Mouse (Mus musculus) MEL (cell line): Measurements from ENCODE around the gene Abca2. TPM values are rescaled to one million over a fixed set of nuclear protein-coding genes. Genes with fewer than 3 reads are reported as not detected.

ENCODE experiments used
- DNase-seq: peaks from one replicate; pipeline ENCODE4 v3.0.0; 2011; ENCODE audit warnings: low read depth, low spot score
- H3K27ac ChIP-seq: 2 replicates; pipeline ENCODE4 v1.5.1; 2012; ENCODE audit warnings: low read depth, mild to moderate bottlenecking, control low read depth, low read length, moderate library complexity; ENCODE audit not compliant: control insufficient read depth
- H3K27me3 ChIP-seq, 2 experiments: fragments of 150-350 bp in 1 of 2; sonication (generic) in 1 of 2; 2 replicates each; pipeline ENCODE4 v1.6.1; 2012; ENCODE audit warnings: low read length in 2 of 2, mild to moderate bottlenecking in 2 of 2, improper control_type of control experiment in 1 of 2, moderate library complexity in 1 of 2; ENCODE audit not compliant: insufficient read depth in 2 of 2, control insufficient read depth in 1 of 2
- H3K36me3 ChIP-seq, 2 experiments: 2 replicates each; pipeline ENCODE4 v1.6.1; 2012 to 2014; ENCODE audit warnings: low read length in 2 of 2, improper control_type of control experiment in 1 of 2, inconsistent platforms in 1 of 2, mild to moderate bottlenecking in 1 of 2; ENCODE audit not compliant: insufficient read depth in 2 of 2, control insufficient read depth in 1 of 2
- H3K4me1 ChIP-seq, 2 experiments: fragments of 150-350 bp in 1 of 2; sonication (generic) in 1 of 2; 2 replicates each; pipeline ENCODE4 v1.6.1; 2012; ENCODE audit warnings: low read length in 2 of 2, improper control_type of control experiment in 1 of 2, mild to moderate bottlenecking in 1 of 2; ENCODE audit not compliant: insufficient read depth in 2 of 2, control insufficient read depth in 1 of 2
- H3K4me3 ChIP-seq, 2 experiments: fragments of 150-350 bp in 1 of 2; sonication (generic) in 1 of 2; 2 replicates each; pipeline ENCODE4 v1.5.1; 2012; ENCODE audit warnings: low read depth in 2 of 2, low read length in 2 of 2, mild to moderate bottlenecking in 2 of 2, moderate library complexity in 2 of 2, control low read depth in 1 of 2, improper control_type of control experiment in 1 of 2; ENCODE audit not compliant: control insufficient read depth in 1 of 2, insufficient read depth in 1 of 2
- H3K79me2 ChIP-seq: 2 replicates; pipeline ENCODE4 v1.6.1; 2012; ENCODE audit warnings: mild to moderate bottlenecking, low read length, moderate library complexity; ENCODE audit not compliant: control insufficient read depth, poor library complexity, insufficient read depth
- H3K9ac ChIP-seq: 2 replicates; pipeline ENCODE4 v1.6.1; 2012; ENCODE audit warnings: low read depth, mild to moderate bottlenecking, control low read depth, low read length, moderate library complexity; ENCODE audit not compliant: control insufficient read depth, poor library complexity, severe bottlenecking
- H3K9me3 ChIP-seq: fragments of 150-350 bp; sonication (generic); replicated peaks from 2 replicates; pipeline ENCODE4 v1.6.1; 2012; ENCODE audit warnings: mild to moderate bottlenecking, low read length, improper control_type of control experiment, moderate library complexity; ENCODE audit not compliant: insufficient read depth
- BHLHE40 ChIP-seq: IDR thresholded peaks from 2 replicates; pipeline ENCODE4 v1.6.1; 2012; ENCODE audit warnings: low read depth, mild to moderate bottlenecking, inconsistent platforms, low read length, improper control_type of control experiment, borderline replicate concordance
- CTCF ChIP-seq, 3 experiments: IDR thresholded peaks in 2 of 3; conservative IDR thresholded peaks in 1 of 3; 2 replicates each; pipeline ENCODE4 v1.5.1; 2011 to 2012; ENCODE audit warnings: low read length in 3 of 3, low read depth in 2 of 3, mild to moderate bottlenecking in 2 of 3, improper control_type of control experiment in 1 of 3, inconsistent platforms in 1 of 3, mixed read lengths in 1 of 3, moderate library complexity in 1 of 3; ENCODE audit not compliant: control insufficient read depth in 1 of 3, insufficient read depth in 1 of 3, poor library complexity in 1 of 3, severe bottlenecking in 1 of 3
- E2F4 ChIP-seq: IDR thresholded peaks from 2 replicates; pipeline ENCODE4 v1.6.1; 2011; ENCODE audit warnings: low read depth, low read length, improper control_type of control experiment, borderline replicate concordance
- ELF1 ChIP-seq: IDR thresholded peaks from 2 replicates; pipeline ENCODE4 v1.6.1; 2014; ENCODE audit warnings: low read depth, mild to moderate bottlenecking, inconsistent platforms, low read length, improper control_type of control experiment, moderate library complexity
- EP300 ChIP-seq, 2 experiments: IDR thresholded peaks; 2 replicates each; pipeline ENCODE4 v1.6.1; 2011; ENCODE audit warnings: improper control_type of control experiment in 2 of 2, low read length in 2 of 2, low read depth in 1 of 2, mild to moderate bottlenecking in 1 of 2
- ETS1 ChIP-seq: IDR thresholded peaks from 2 replicates; pipeline ENCODE4 v1.6.1; 2012; ENCODE audit warnings: low read depth, mild to moderate bottlenecking, inconsistent platforms, low read length, improper control_type of control experiment, moderate library complexity
- GABPA ChIP-seq: IDR thresholded peaks from 2 replicates; pipeline ENCODE4 v1.6.1; 2012; ENCODE audit warnings: low read depth, mild to moderate bottlenecking, inconsistent platforms, low read length, improper control_type of control experiment, moderate library complexity
- HCFC1 ChIP-seq: IDR thresholded peaks from 2 replicates; pipeline ENCODE4 v1.6.1; 2012; ENCODE audit warnings: low read depth, mild to moderate bottlenecking, inconsistent platforms, low read length, improper control_type of control experiment, moderate library complexity
- MAFK ChIP-seq: IDR thresholded peaks from 2 replicates; pipeline ENCODE4 v1.6.1; 2011; ENCODE audit warnings: low read depth, mild to moderate bottlenecking, low read length, improper control_type of control experiment, borderline replicate concordance
- MAX ChIP-seq: IDR thresholded peaks from 2 replicates; pipeline ENCODE4 v1.6.1; 2011; ENCODE audit warnings: low read length, improper control_type of control experiment
- MAZ ChIP-seq: IDR thresholded peaks from 2 replicates; pipeline ENCODE4 v1.6.1; 2012; ENCODE audit warnings: low read depth, mild to moderate bottlenecking, inconsistent platforms, low read length, improper control_type of control experiment
- MEF2A ChIP-seq: IDR thresholded peaks from 2 replicates; pipeline ENCODE4 v1.6.1; 2014; ENCODE audit warnings: low read depth, mild to moderate bottlenecking, inconsistent platforms, low read length, improper control_type of control experiment; ENCODE audit not compliant: poor library complexity, insufficient replicate concordance, severe bottlenecking; ENCODE audit errors: extremely low read depth
- MXI1 ChIP-seq: IDR thresholded peaks from 2 replicates; pipeline ENCODE4 v1.6.1; 2011; ENCODE audit warnings: mild to moderate bottlenecking, low read depth, low read length, improper control_type of control experiment
- MYB ChIP-seq: IDR thresholded peaks from 2 replicates; pipeline ENCODE4 v1.6.1; 2011; ENCODE audit warnings: mild to moderate bottlenecking, low read depth, low read length, improper control_type of control experiment
- MYC ChIP-seq: IDR thresholded peaks from 2 replicates; pipeline ENCODE4 v1.6.1; 2011; ENCODE audit warnings: low read depth, mild to moderate bottlenecking, low read length, improper control_type of control experiment, moderate library complexity
- NELFE ChIP-seq: IDR thresholded peaks from 2 replicates; pipeline ENCODE4 v1.6.1; 2011; ENCODE audit warnings: low read depth, low read length, improper control_type of control experiment
- NRF1 ChIP-seq: IDR thresholded peaks from 2 replicates; pipeline ENCODE4 v1.6.1; 2014; ENCODE audit warnings: low read depth, mild to moderate bottlenecking, inconsistent platforms, low read length, improper control_type of control experiment, moderate library complexity; ENCODE audit not compliant: poor library complexity, insufficient read depth, severe bottlenecking
- POLR2A ChIP-seq, 2 experiments: IDR thresholded peaks; 2 replicates each; pipeline ENCODE4 v1.6.1; 2011 to 2012; ENCODE audit warnings: low read length in 2 of 2, mild to moderate bottlenecking in 2 of 2, control low read depth in 1 of 2, improper control_type of control experiment in 1 of 2, low read depth in 1 of 2, moderate library complexity in 1 of 2; ENCODE audit not compliant: control insufficient read depth in 1 of 2, insufficient read depth in 1 of 2, poor library complexity in 1 of 2
- POLR2AphosphoS2 ChIP-seq: IDR thresholded peaks from 2 replicates; pipeline ENCODE4 v1.6.1; 2011; ENCODE audit warnings: low read length, improper control_type of control experiment
- RAD21 ChIP-seq: IDR thresholded peaks from 2 replicates; pipeline ENCODE4 v1.6.1; 2011; ENCODE audit warnings: mild to moderate bottlenecking, low read depth, low read length, improper control_type of control experiment
- RCOR1 ChIP-seq: IDR thresholded peaks from 2 replicates; pipeline ENCODE4 v1.6.1; 2012; ENCODE audit warnings: low read depth, mild to moderate bottlenecking, inconsistent platforms, low read length, improper control_type of control experiment
- SIN3A ChIP-seq: IDR thresholded peaks from 2 replicates; pipeline ENCODE4 v1.6.1; 2012; ENCODE audit warnings: low read length, improper control_type of control experiment, inconsistent platforms
- SMC3 ChIP-seq: IDR thresholded peaks from 2 replicates; pipeline ENCODE4 v1.6.1; 2011; ENCODE audit warnings: low read depth, low read length, improper control_type of control experiment
- TAL1 ChIP-seq: IDR thresholded peaks from 2 replicates; pipeline ENCODE4 v1.6.1; 2012; ENCODE audit warnings: mild to moderate bottlenecking, inconsistent platforms, low read length, moderate library complexity, mixed read lengths
- TBP ChIP-seq: IDR thresholded peaks from 2 replicates; pipeline ENCODE4 v1.8.0; 2011; ENCODE audit warnings: low read depth, low read length, improper control_type of control experiment
- TCF12 ChIP-seq: IDR thresholded peaks from 2 replicates; pipeline ENCODE4 v1.6.1; 2014; ENCODE audit warnings: low read depth, mild to moderate bottlenecking, inconsistent platforms, low read length, improper control_type of control experiment, moderate library complexity
- UBTF ChIP-seq: IDR thresholded peaks from 2 replicates; pipeline ENCODE4 v1.6.1; 2012; ENCODE audit warnings: low read depth, mild to moderate bottlenecking, inconsistent platforms, low read length, improper control_type of control experiment, moderate library complexity, borderline replicate concordance; ENCODE audit not compliant: insufficient read depth
- USF1 ChIP-seq: IDR thresholded peaks from 2 replicates; pipeline ENCODE4 v1.6.1; 2014; ENCODE audit warnings: low read depth, mild to moderate bottlenecking, inconsistent platforms, low read length, improper control_type of control experiment, moderate library complexity
- ZC3H11A ChIP-seq: IDR thresholded peaks from 2 replicates; pipeline ENCODE4 v1.6.1; 2012; ENCODE audit warnings: low read depth, mild to moderate bottlenecking, inconsistent platforms, low read length, improper control_type of control experiment
- ZMIZ1 ChIP-seq: IDR thresholded peaks from 2 replicates; pipeline ENCODE4 v1.6.1; 2012; ENCODE audit warnings: low read depth, mild to moderate bottlenecking, inconsistent platforms, low read length, improper control_type of control experiment, moderate library complexity
- ZNF384 ChIP-seq: IDR thresholded peaks from 2 replicates; pipeline ENCODE4 v1.6.1; 2012; ENCODE audit warnings: low read depth, mild to moderate bottlenecking, inconsistent platforms, low read length, improper control_type of control experiment
- polyA plus RNA-seq, 2 experiments: library from polyadenylated mRNA; stranded (reverse) in 1 of 2; unstranded in 1 of 2; fragments of >175 nt in 1 of 2; fragments of >200 nt in 1 of 2; gene quantifications; 2 replicates each; pipeline versions ENCODE4 v1.2.1 to v1.2.4; 2012; ENCODE audit warnings: low replicate concordance in 2 of 2, low read depth in 1 of 2; ENCODE audit not compliant: insufficient read length in 2 of 2, insufficient read depth in 1 of 2, missing spikeins in 1 of 2
- total RNA-seq: library from RNA; depleted of rRNA; stranded (reverse); fragments of 300-350 nt; gene quantifications from 2 replicates; pipeline ENCODE4 v1.2.3, GENCODE M21; 2012; rRNA removed

Abca2 gene
- total RNA-seq (8.7 and 10.4 TPM in 2 replicates), polyA plus RNA-seq (10 to 100 TPM in 1 of 2 experiments, not detected in 1; 42.2 TPM)

DNA sequence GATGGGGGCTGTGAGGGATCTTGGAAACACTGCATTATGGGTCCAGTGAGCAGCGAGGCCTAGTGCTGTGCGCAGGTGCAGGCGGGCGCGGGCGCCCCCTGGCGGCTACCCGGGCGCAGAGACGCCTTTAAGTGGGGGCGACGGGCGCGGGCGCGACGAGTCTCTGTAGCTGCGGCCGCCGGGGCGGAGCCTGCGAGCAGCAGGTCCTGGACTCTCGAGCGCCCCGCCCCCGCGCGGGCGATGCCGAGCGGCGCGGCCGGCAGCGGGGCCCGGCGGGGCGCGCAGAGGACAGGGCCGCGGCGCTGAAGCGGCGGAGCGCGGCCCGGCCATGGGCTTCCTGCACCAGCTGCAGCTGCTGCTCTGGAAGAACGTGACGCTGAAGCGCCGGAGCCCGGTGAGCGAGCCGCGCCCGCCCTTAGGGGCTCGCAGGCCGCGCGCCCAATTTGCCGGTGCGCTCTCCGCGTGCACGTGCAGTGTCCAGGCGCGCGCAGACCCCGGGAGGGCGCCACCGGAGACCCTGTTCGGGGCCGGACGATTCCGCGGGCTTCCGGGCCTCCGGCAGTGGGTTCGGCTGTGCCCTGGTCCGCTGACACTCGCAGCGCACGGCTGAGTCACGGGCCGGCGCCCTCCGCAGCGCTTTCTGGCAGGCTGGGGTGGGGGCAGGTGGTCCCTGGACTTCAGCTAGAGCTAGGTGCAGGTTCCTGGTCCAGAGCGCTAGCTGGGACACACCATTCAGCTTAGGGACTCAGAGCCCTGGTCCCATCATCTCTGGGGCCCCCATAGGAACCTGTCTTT is at the start of gene Abca2:
Gene Abca2 (plus strand): TSS at position 262 of the 795 bp plus-strand sequence.
- Histone ChIP-seq H3K9ac (peak within 1 kb of the TSS; percentile 70), H3K9me3 (no peaks in the 10 kb centered on the region), H3K4me3 (peak within 1 kb of the TSS; percentile 55 to 80), H3K4me1 (peaks cover 8 to 23% of the 10 kb centered on the region in 2 experiments; a peak in 3 of 4 replicates), H3K27ac (no peak within 1 kb of the TSS), H3K27me3 (no peaks in the 10 kb centered on the region), H3K79me2 (peaks cover 2% of the 10 kb centered on the region; the same call in 1 of the 2 replicates)
- peak; percentile 96 for DNase-seq
- peak; percentile 99 for TF ChIP-seq MAZ
- TF ChIP-seq RAD21: peak; percentile 34
- TF ChIP-seq MYC: 0 out of 2 replicates have a peak, but pooled peaks have one; percentile 2
- peak; percentile 53; the same call in 1 of the 2 replicates for TF ChIP-seq MAX
- peak; percentile 85 for TF ChIP-seq NRF1
- no peak for TF ChIP-seq E2F4
- 0 out of 2 replicates have a peak, but pooled peaks have one; percentile 59 for TF ChIP-seq UBTF
- peak; percentile 73 for TF ChIP-seq SIN3A
- no peak for TF ChIP-seq GABPA
- TF ChIP-seq BHLHE40: peak; percentile 57
- peak; percentile 73 for TF ChIP-seq HCFC1
- no peak for TF ChIP-seq EP300 (IDR thresholded peaks at IDR 0.05; ENCODE audit: low read depth in 1 of 2, low read length in 2 of 2)
- TF ChIP-seq CTCF (IDR thresholded peaks at IDR 0.05 in 2 of 3, conservative IDR thresholded peaks at IDR 0.05 in 1 of 3; ENCODE audit: control insufficient read depth in 1 of 3, insufficient read depth in 1 of 3, low read depth in 2 of 3, low read length in 3 of 3, poor library complexity in 1 of 3, severe bottlenecking in 1 of 3): peak in 2 of 3 experiments; percentile 70 to 99
- TF ChIP-seq ZMIZ1: peak; percentile 51; the same call in 1 of the 2 replicates
- TF ChIP-seq TAL1: no peak
- TF ChIP-seq MAFK: no peak
- no peak for TF ChIP-seq ZC3H11A
- TF ChIP-seq ZNF384: no peak
- peak; percentile 75 for TF ChIP-seq NELFE
- TF ChIP-seq SMC3: peak; percentile 47
- peak; percentile 72 to 86; a peak in 3 of 4 replicates for TF ChIP-seq POLR2A (IDR thresholded peaks at IDR 0.05; ENCODE audit: control insufficient read depth in 1 of 2, insufficient read depth in 1 of 2, low read depth in 1 of 2, low read length in 2 of 2, poor library complexity in 1 of 2)
- TF ChIP-seq MEF2A: no peak
- TF ChIP-seq TBP: peak; percentile 36; the same call in 1 of the 2 replicates
- peak; percentile 16; the same call in 1 of the 2 replicates for TF ChIP-seq USF1
- peak; percentile 20; the same call in 1 of the 2 replicates for TF ChIP-seq ETS1
- peak; percentile 67 for TF ChIP-seq MXI1
- TF ChIP-seq POLR2AphosphoS2: no peak
- peak; percentile 44; the same call in 1 of the 2 replicates for TF ChIP-seq RCOR1
- TF ChIP-seq ELF1: 0 out of 2 replicates have a peak, but pooled peaks have one; percentile 41
- TF ChIP-seq MYB: no peak
- peak; percentile 54; the same call in 1 of the 2 replicates for TF ChIP-seq TCF12
- TF ChIP-seq, all 39 proteins: peak for 21
- H3K36me3 ChIP-seq: peaks cover 0 to 7% of the 10 kb centered on the region in 2 experiments; a peak in 2 of 4 replicates
